Mouse (Mus musculus): ENCODE measurements around the gene Uncx. TPM values are rescaled to one million over a fixed set of nuclear protein-coding genes. Genes with fewer than 3 reads are reported as not detected.

Gene Uncx
- 43.5 and 48.8 TPM in 2 replicates for polyA plus RNA-seq (2015; fragmentation: Nextera tagmentation; extraction: Ambion mirVana)

GRCm38 (mm10) chr5:139543214-139543613 is at the start of gene Uncx:
Gene Uncx, plus strand, starts transcription at chr5:139543494.
- peak within 1 kb of the TSS; percentile 51 for H3K9ac ChIP-seq
- peaks cover 31% of the 10 kb centered on the region for H3K4me1 ChIP-seq
- no peaks in the 10 kb centered on the region for H3K9me3 ChIP-seq
- peaks cover 48% of the 10 kb centered on the region for H3K27me3 ChIP-seq (replicated peaks)
- peak within 1 kb of the TSS; percentile 45 for H3K4me3 ChIP-seq
- ATAC-seq (replicated peaks), result no peak
- 0% methylated on average over 15 of the region's 15 CpGs for WGBS
- peak within 1 kb of the TSS; percentile 44 for H3K4me2 ChIP-seq
- H3K27ac ChIP-seq, result peak within 1 kb of the TSS; percentile 84
- H3K36me3 ChIP-seq (replicated peaks), result no peaks in the 10 kb centered on the region

- H3K4me2 ChIP-seq, result no peak overlapping the region
- H3K4me3 ChIP-seq, result no peak overlapping the region
- no peak for ATAC-seq (replicated peaks)
- 0 out of 2 replicates have a peak, but pooled peaks cover 3% of the 10 kb centered on the region for H3K27me3 ChIP-seq (replicated peaks)
- H3K9ac ChIP-seq, result no peak overlapping the region
- H3K4me1 ChIP-seq, result no peaks in the 10 kb centered on the region
- H3K27ac ChIP-seq, result no peak overlapping the region
- 74% methylated on average over 4 of the region's 5 CpGs for WGBS
- H3K36me3 ChIP-seq (replicated peaks), result no peaks in the 10 kb centered on the region
- H3K9me3 ChIP-seq, result no peaks in the 10 kb centered on the region
Observed at GRCm38 (mm10) chr5:139493690-139494089, 49.6 kb upstream of the Uncx start.

DNA sequence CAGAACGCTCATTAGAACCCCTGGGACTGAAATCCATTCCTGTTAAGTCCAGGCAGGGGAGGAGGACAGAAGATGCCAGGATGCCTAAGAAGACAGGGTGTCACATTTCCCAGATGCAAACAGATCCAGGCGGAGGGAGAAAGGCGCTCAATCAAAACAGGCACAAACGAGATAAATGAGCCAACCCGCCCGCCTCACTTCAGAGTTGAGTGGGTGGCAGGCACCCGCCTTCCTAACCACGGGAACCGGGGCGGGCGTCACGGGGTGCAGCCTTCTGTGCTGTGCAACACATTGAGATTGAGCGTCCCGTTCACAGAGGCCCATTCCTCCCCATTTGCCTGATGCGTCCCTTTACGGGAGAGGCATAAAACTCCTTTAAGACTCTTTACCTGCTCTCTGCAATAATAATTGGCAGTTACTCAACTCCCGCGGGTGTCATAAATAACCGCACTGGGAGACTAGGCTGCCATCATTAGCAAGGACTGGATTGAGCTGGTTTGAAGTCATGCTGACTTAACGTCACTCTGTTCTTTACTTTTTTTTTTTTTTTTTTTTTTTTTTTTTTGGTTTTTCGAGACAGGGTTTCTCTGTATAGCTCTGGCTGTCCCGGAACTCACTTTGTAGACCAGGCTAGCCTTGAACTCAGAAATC is 48.1 kb upstream of the Uncx start:
- Histone ChIP-seq H3K4me3 (no peak overlapping the region), H3K27me3 (replicated peaks) (0 out of 2 replicates have a peak, but pooled peaks cover 3% of the 10 kb centered on the region), H3K36me3 (replicated peaks) (no peaks in the 10 kb centered on the region), H3K4me1 (no peaks in the 10 kb centered on the region), H3K27ac (no peak overlapping the region), H3K9me3 (no peaks in the 10 kb centered on the region), H3K9ac (no peak overlapping the region), H3K4me2 (no peak overlapping the region)
- no peak for ATAC-seq (replicated peaks)
- 69% methylated on average over 22 of the region's 22 CpGs for WGBS

DNA sequence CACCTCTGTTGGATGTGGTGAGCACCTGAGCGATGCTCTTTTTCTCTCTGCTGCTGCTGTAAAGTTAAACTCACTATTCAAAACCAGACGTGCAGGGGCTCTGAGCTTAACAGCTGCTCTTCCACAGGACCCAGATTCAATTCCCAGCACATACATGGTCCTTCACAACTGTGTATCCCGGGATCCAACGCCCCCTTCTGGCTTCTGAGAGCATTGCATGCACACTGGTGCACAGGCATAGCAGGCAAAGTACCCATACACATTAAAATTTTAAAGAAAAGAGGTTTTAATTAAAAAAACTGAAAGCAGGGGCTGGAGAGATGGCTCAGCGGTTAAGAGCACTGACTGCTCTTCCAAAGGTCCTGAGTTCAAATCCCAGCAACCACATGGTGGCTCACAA is 46.4 kb upstream of the Uncx start:
- Histone ChIP-seq H3K4me3 (no peak overlapping the region), H3K36me3 (replicated peaks) (no peaks in the 10 kb centered on the region), H3K9ac (no peak overlapping the region), H3K27me3 (replicated peaks) (no peaks in the 10 kb centered on the region), H3K27ac (no peak overlapping the region), H3K4me2 (no peak overlapping the region), H3K9me3 (no peaks in the 10 kb centered on the region), H3K4me1 (no peaks in the 10 kb centered on the region)
- WGBS, result 53% methylated on average over 5 of the region's 5 CpGs
- no peak for ATAC-seq (replicated peaks)

GRCm38 (mm10) chr5:139498791-139499190 is 44.5 kb upstream of the Uncx start:
- Histone ChIP-seq H3K4me3 (no peak overlapping the region), H3K36me3 (replicated peaks) (no peaks in the 10 kb centered on the region), H3K9ac (no peak overlapping the region), H3K4me2 (no peak overlapping the region), H3K27me3 (replicated peaks) (no peaks in the 10 kb centered on the region), H3K4me1 (no peaks in the 10 kb centered on the region), H3K27ac (no peak overlapping the region), H3K9me3 (no peaks in the 10 kb centered on the region)
- 78% methylated on average over 5 of the region's 5 CpGs for WGBS
- ATAC-seq (replicated peaks), result no peak

GRCm38 (mm10) chr5:139502281-139502680 is 41.0 kb upstream of the Uncx start:
- no peak overlapping the region for H3K4me2 ChIP-seq
- no peak for ATAC-seq (replicated peaks)
- H3K4me1 ChIP-seq, result no peaks in the 10 kb centered on the region
- 72% methylated on average over 14 of the region's 14 CpGs for WGBS
- no peak overlapping the region for H3K9ac ChIP-seq
- no peaks in the 10 kb centered on the region for H3K36me3 ChIP-seq (replicated peaks)
- no peaks in the 10 kb centered on the region for H3K27me3 ChIP-seq (replicated peaks)
- no peak overlapping the region for H3K27ac ChIP-seq
- H3K9me3 ChIP-seq, result no peaks in the 10 kb centered on the region
- no peak overlapping the region for H3K4me3 ChIP-seq

- no peak for ATAC-seq (replicated peaks)
- Histone ChIP-seq H3K4me3 (no peak overlapping the region), H3K27ac (no peak overlapping the region), H3K27me3 (replicated peaks) (no peaks in the 10 kb centered on the region; the same call in none of the 2 replicates), H3K9ac (no peak overlapping the region), H3K9me3 (no peaks in the 10 kb centered on the region), H3K4me2 (no peak overlapping the region), H3K36me3 (replicated peaks) (no peaks in the 10 kb centered on the region), H3K4me1 (no peaks in the 10 kb centered on the region)
- WGBS, result 6% methylated on average over 12 of the region's 14 CpGs
Observed at GRCm38 (mm10) chr5:139505073-139505606, 38.2 kb upstream of the Uncx start.

- H3K36me3 ChIP-seq (replicated peaks), result no peaks in the 10 kb centered on the region
- no peaks in the 10 kb centered on the region for H3K9me3 ChIP-seq
- no peak overlapping the region for H3K4me2 ChIP-seq
- H3K4me1 ChIP-seq, result no peaks in the 10 kb centered on the region
- no peak for ATAC-seq (replicated peaks)
- no peak overlapping the region for H3K4me3 ChIP-seq
- no peak overlapping the region for H3K27ac ChIP-seq
- WGBS, result 22% methylated on average over 5 of the region's 5 CpGs
- peaks cover 7% of the 10 kb centered on the region for H3K27me3 ChIP-seq (replicated peaks)
- no peak overlapping the region for H3K9ac ChIP-seq
Observed at GRCm38 (mm10) chr5:139506207-139506606, 37.1 kb upstream of the Uncx start.

DNA sequence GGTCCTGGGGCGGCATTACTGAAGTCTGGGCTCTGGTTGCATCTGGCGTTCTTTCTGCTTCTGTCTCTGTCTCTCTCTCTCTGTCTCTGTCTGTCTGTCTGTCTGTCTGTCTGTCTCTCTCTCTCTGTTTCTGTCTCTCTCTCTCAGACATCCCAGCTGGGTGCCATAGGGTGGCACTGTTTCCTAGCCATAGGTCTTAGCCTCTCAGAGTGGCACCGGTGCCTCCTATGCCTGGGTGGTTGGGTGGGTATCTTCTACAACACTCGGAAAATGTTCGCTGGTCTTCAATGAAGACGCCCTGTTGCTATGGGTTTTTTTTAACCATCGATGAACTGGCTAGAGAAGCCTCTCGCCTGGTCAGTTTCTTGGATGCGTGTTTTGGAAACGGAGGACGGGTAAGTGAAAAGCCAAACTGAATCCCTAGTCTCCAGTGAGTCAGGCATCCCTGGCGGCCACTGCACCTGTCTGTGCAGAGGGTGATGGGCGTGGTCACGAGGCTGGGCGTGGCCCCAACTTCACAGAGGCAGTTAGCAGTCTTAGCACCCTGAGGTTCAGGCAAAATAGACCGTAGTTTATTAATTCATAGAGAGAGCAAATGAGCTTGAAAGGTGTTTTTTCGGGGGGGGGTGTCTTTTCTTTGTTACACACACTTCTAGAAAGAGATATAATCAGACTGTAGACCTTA is 32.5 kb upstream of the Uncx start:
- H3K4me3 ChIP-seq, result no peak overlapping the region

GRCm38 (mm10) chr5:139512201-139512600 is 31.1 kb upstream of the Uncx start:
- H3K4me1 ChIP-seq, result peaks cover 2% of the 10 kb centered on the region; the same call in 1 of the 2 replicates

More for the DNA sequence above, 32.5 kb upstream of the Uncx start:
- Histone ChIP-seq H3K9me3 (no peaks in the 10 kb centered on the region), H3K27me3 (replicated peaks) (peaks cover 7% of the 10 kb centered on the region), H3K27ac (no peak overlapping the region), H3K4me1 (no peaks in the 10 kb centered on the region), H3K4me2 (peak overlapping the region; percentile 15; the same call in 1 of the 2 replicates), H3K9ac (no peak overlapping the region), H3K36me3 (replicated peaks) (no peaks in the 10 kb centered on the region)
- 17% methylated on average over 17 of the region's 17 CpGs for WGBS
- no peak for ATAC-seq (replicated peaks)

GRCm38 (mm10) chr5:139516281-139516680 is 27.0 kb upstream of the Uncx start:
- peaks cover 6% of the 10 kb centered on the region; the same call in 1 of the 2 replicates for H3K4me1 ChIP-seq
- no peaks in the 10 kb centered on the region for H3K9me3 ChIP-seq
- no peaks in the 10 kb centered on the region for H3K36me3 ChIP-seq (replicated peaks)
- WGBS, result 37% methylated on average over 11 of the region's 11 CpGs
- ATAC-seq (replicated peaks), result no peak
- H3K27me3 ChIP-seq (replicated peaks), result no peaks in the 10 kb centered on the region
- H3K4me3 ChIP-seq, result no peak overlapping the region
- no peak overlapping the region for H3K4me2 ChIP-seq
- H3K9ac ChIP-seq, result no peak overlapping the region
- no peak overlapping the region for H3K27ac ChIP-seq

More at GRCm38 (mm10) chr5:139512201-139512600, 31.1 kb upstream of the Uncx start:
- no peak overlapping the region for H3K27ac ChIP-seq
- 87% methylated on average over 4 of the region's 4 CpGs for WGBS
- no peak overlapping the region for H3K9ac ChIP-seq
- H3K36me3 ChIP-seq (replicated peaks), result no peaks in the 10 kb centered on the region
- H3K4me3 ChIP-seq, result no peak overlapping the region
- H3K4me2 ChIP-seq, result no peak overlapping the region
- peaks cover 7% of the 10 kb centered on the region for H3K27me3 ChIP-seq (replicated peaks)
- H3K9me3 ChIP-seq, result no peaks in the 10 kb centered on the region
- no peak for ATAC-seq (replicated peaks)

DNA sequence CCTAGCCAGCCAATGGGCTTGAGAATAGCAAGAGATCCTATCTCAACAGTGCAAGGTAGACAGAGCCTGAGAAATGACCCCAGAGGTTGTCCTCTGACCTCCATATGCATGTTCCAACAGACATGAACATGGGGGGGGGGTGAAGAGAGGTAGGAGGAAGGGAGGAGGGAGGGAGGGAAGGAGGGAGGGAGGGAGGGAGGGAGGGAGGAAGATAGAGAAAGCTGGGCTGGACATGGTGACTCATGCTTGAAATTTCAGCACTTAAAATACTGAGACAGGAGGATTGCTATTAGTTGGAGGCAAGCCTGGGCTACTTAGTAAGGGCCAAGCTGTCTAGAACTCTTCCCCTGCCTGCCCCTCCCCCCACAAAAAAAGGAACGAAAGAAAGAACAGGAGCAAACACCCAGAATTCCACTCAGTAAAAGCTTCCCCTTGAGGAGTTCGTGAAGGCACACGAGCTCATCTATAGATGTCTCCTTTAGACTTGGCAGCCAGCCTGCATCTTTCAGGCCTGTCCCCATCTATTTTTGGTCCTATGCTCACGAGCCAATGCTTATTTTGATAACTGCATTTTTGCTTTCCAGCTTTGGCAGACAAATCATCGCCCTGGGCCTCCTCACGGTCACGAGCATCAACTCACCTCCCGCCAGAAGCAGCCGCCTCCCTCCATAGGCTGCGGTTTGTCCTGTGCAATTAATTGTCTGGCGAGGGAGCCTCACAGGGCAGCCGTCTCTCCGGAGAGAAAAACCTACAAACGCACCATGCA is 23.0 kb upstream of the Uncx start:
- Histone ChIP-seq H3K9me3 (no peaks in the 10 kb centered on the region), H3K9ac (no peak overlapping the region), H3K4me1 (peaks cover 6% of the 10 kb centered on the region; the same call in 1 of the 2 replicates), H3K4me2 (no peak overlapping the region), H3K27me3 (replicated peaks) (0 out of 2 replicates have a peak, but pooled peaks cover 3% of the 10 kb centered on the region), H3K36me3 (replicated peaks) (no peaks in the 10 kb centered on the region), H3K4me3 (no peak overlapping the region), H3K27ac (no peak overlapping the region)
- 46% methylated on average over 14 of the region's 14 CpGs for WGBS
- ATAC-seq (replicated peaks), result no peak

Measured in midbrain, embryonic 15.5 days (tissue).